Mouse (Mus musculus) lung, postnatal 0 days (tissue): ENCODE measurements at regions not wholly inside any gene's neighbourhood (a gene's known extent, or its start where the extent isn't known, plus 50 kb on each side); places are given as distances from the start of the nearest gene placed in this dataset.

ENCODE experiments used
- CTCF ChIP-seq: IDR thresholded peaks from 2 replicates; pipeline ENCODE4 v1.5.1; 2016; ENCODE audit warnings: antibody characterized with exemption, mild to moderate bottlenecking
- EP300 ChIP-seq: IDR thresholded peaks from 2 replicates; pipeline ENCODE4 v1.6.1; 2016; ENCODE audit warnings: antibody characterized with exemption, mild to moderate bottlenecking, control low read depth

- no peak for TF ChIP-seq CTCF
- no peak for TF ChIP-seq EP300
Measured at GRCm38 (mm10) chr7:29601337-29601736, 82.9 kb upstream of the Sipa1l3 start.
